Comparison of ENCODE assay signal across 13 mouse cellular contexts in genomic region chr2:109953048-109953717, GRCm38 (mm10). TPM values are rescaled to one million over a fixed set of nuclear protein-coding genes. Genes with fewer than 3 reads are reported as not detected.
A peak's percentile ranks its signal among the peaks of the same experiment; 100 is the strongest.
DNase-seq lines count a peak whose midpoint lies in the region; ATAC-seq lines count a peak whose summit lies in the region.
"Had no signal": no experiment of that assay in that cellular context is flagged by ENCODE, and none has a peak within 500 bp of the region (broad histone marks: within the 10 kb centered on the region; RNA-seq: fewer than 3 reads in every experiment).

No protein-coding gene starts in this region.

- H3K4me2 ChIP-seq in embryonic facial prominence, embryonic 14.5 days (ENCODE audit: low read depth, low read length): no peak overlapping the region
- H3K4me2 ChIP-seq: heart, embryonic 11.5 days had no signal

- H3K9me3 ChIP-seq in embryonic facial prominence, embryonic 14.5 days (ENCODE audit: control insufficient read depth, low read length): no peaks in the 10 kb centered on the region
- no peaks in the 10 kb centered on the region for H3K9me3 ChIP-seq in embryonic facial prominence, embryonic 10.5 days
- H3K9me3 ChIP-seq: G1E had no signal

- ATAC-seq in embryonic facial prominence, embryonic 14.5 days (ENCODE audit: low read depth): peak; percentile 65
- 0 out of 2 replicates have a peak, but pooled peaks have one; percentile 31 for ATAC-seq in megakaryocyte, adult 5-6 weeks (ENCODE audit: poor library complexity, severe bottlenecking)

- no peak overlapping the region for H3K27ac ChIP-seq in embryonic facial prominence, embryonic 14.5 days (replicated peaks; ENCODE audit: low read depth, low read length)
- H3K27ac ChIP-seq in embryonic facial prominence, embryonic 10.5 days (replicated peaks): no peak overlapping the region

- H3K4me3 ChIP-seq in embryonic facial prominence, embryonic 14.5 days (ENCODE audit: low read depth, low read length): no peak overlapping the region
- no peak overlapping the region for H3K4me3 ChIP-seq in embryonic facial prominence, embryonic 10.5 days

- no peaks in the 10 kb centered on the region for H3K27me3 ChIP-seq in embryonic facial prominence, embryonic 14.5 days (replicated peaks; ENCODE audit: control insufficient read depth, insufficient read depth, low read length)
- 0 out of 2 replicates have a peak, but pooled peaks cover 4% of the 10 kb centered on the region for H3K27me3 ChIP-seq in embryonic facial prominence, embryonic 10.5 days (replicated peaks; ENCODE audit: low read depth, poor library complexity, severe bottlenecking)

- WGBS in embryonic facial prominence, embryonic 14.5 days: 69% methylated on average over 10 of the region's 10 CpGs
- WGBS in embryonic facial prominence, embryonic 10.5 days: 88% methylated on average over 10 of the region's 10 CpGs

- H3K9ac ChIP-seq in embryonic facial prominence, embryonic 14.5 days (ENCODE audit: low read depth, low read length): no peak overlapping the region

- H3K36me3 ChIP-seq in embryonic facial prominence, embryonic 14.5 days (ENCODE audit: control insufficient read depth, insufficient read depth, low read length): no peaks in the 10 kb centered on the region
- no peaks in the 10 kb centered on the region for H3K36me3 ChIP-seq in embryonic facial prominence, embryonic 10.5 days (replicated peaks)
- H3K36me3 ChIP-seq: G1E had no signal

- H3K4me1 ChIP-seq in embryonic facial prominence, embryonic 14.5 days (ENCODE audit: control insufficient read depth, insufficient read depth, low read length): peaks cover 10% of the 10 kb centered on the region
- H3K4me1 ChIP-seq in embryonic facial prominence, embryonic 10.5 days: peaks cover 36% of the 10 kb centered on the region

- DNase-seq in embryonic facial prominence, embryonic 14.5 days (ENCODE audit: low spot score): no peak
- DNase-seq in embryonic facial prominence, embryonic 10.5 days (ENCODE audit: low spot score): no peak
- DNase-seq in retina, postnatal 1 day: peak; percentile 77
- DNase-seq in retina, embryonic 14.5 days (ENCODE audit: low spot score): no peak
- DNase-seq in telencephalon, adult 2 months (ENCODE audit: low read depth, low spot score): peak; percentile 32
- no peak for DNase-seq in spleen, postnatal 14 days (ENCODE audit: low spot score in 2 of 2)
- no peak for DNase-seq in ovary, postnatal 10 days (ENCODE audit: low spot score)
- DNase-seq: adrenal gland, postnatal 10 days; cerebellum, adult 9-11 months; kidney, adult 9 months had no signal

RNA-seq across cellular contexts. Expression of gene Lgr4, which starts 35.7 kb away (rescaled TPM):
- 24.6 and 25.0 TPM in 2 replicates for polyA plus RNA-seq in embryonic facial prominence, embryonic 14.5 days (2014; fragmentation: Nextera tagmentation; extraction: Ambion mirVana)
- polyA plus RNA-seq in embryonic facial prominence, embryonic 10.5 days (2016; fragmentation: Nextera tagmentation; extraction: Ambion mirVana): 14.1 and 14.6 TPM in 2 replicates
- 0.94 and 1.3 TPM in 2 replicates for total RNA-seq in megakaryocyte, adult 5-6 weeks (2015)
- 0.73 and 0.88 TPM in 2 replicates for total RNA-seq in megakaryocyte, adult 5-6 weeks (2017)

Comparison
In these comparisons a context has a peak if more than half of its experiments do, and no peak if none do; other contexts are left out.
1. DNase-seq: peak in retina, postnatal 1 day (single experiment) and telencephalon, adult 2 months (single experiment); none in embryonic facial prominence, embryonic 14.5 days (single experiment), embryonic facial prominence, embryonic 10.5 days (single experiment), retina, embryonic 14.5 days (single experiment), spleen, postnatal 14 days (0 of 2) and ovary, postnatal 10 days (single experiment).